Mouse (Mus musculus): ENCODE results near the gene Slc48a1.

DNA sequence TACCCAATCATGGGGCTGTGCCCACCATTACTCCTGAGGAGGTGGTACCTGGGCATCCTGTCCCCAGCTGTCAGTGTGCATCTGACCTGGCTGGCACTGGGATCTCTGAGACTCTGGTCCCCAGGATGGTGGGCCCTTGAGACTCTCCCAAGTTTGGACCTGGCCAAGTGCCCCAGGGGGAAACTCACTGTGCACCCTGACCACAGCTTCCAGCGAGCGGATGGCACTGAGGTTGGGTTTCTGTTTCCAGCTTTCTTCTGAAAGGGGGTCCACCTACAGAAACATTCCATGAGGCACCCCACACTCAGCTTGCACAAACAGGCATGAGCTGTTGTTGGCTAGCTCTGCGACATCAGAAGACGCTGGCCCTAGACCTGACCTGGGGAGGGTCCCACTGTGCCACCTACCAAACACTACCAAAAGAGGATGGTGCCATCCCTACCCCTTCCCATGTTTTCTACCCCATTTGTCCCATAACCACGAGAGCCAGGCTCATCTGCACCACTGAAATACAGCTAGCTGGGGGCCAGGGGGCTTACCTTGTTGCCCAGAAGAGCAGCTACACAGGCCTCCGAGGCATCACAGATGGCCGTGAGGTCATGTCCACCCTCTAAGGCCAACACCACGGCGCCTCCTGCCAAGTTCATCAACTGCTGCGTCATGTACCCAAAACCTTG lies 17.4 kb downstream of the Slc48a1 start:
- TF ChIP-seq GATA1 (IDR thresholded peaks at IDR 0.05; ENCODE audit: low read depth, low read length) (no peak), ZKSCAN1 (IDR thresholded peaks at IDR 0.05; ENCODE audit: low read depth, low read length) (no peak), SIN3A (IDR thresholded peaks at IDR 0.05; ENCODE audit: low read length) (no peak), CTCF (IDR thresholded peaks at IDR 0.05 in 2 of 3, conservative IDR thresholded peaks at IDR 0.05 in 1 of 3; ENCODE audit: control insufficient read depth in 1 of 3, insufficient read depth in 1 of 3, low read depth in 2 of 3, low read length in 3 of 3, poor library complexity in 1 of 3, severe bottlenecking in 1 of 3) (no peak), RCOR1 (IDR thresholded peaks at IDR 0.05; ENCODE audit: low read depth, low read length) (no peak)

Data from MEL (cell line).